Mouse (Mus musculus) liver, embryonic 14.5 days (tissue): ENCODE results near the gene Phactr4. TPM values are rescaled to one million over a fixed set of nuclear protein-coding genes. Genes with fewer than 3 reads are reported as not detected.

Source experiments
- ATAC-seq: fragments of 200-750 bp; cut with Nextera tagmentation; 2 replicates; pipeline ENCODE4 v1.8.0; 2017; ENCODE audit warnings: moderate number of reproducible peaks, mild to moderate bottlenecking, moderate library complexity; ENCODE audit not compliant: insufficient read depth
- DNase-seq, 3 experiments: peaks; one replicate each; pipeline ENCODE4 v3.0.0-alpha.2; 2012 to 2013; ENCODE audit warnings: low read depth in 3 of 3, low spot score in 3 of 3
- H3K27ac ChIP-seq: fragments of 300-500 bp; sonication (generic); 2 replicates; pipeline ENCODE4 v1.5.1; 2014; ENCODE audit warnings: moderate library complexity, mild to moderate bottlenecking, control low read depth, inconsistent platforms
- H3K27me3 ChIP-seq: fragments of 300-500 bp; sonication (generic); 2 replicates; pipeline ENCODE4 v1.6.1; 2014; ENCODE audit warnings: mild to moderate bottlenecking, low read length, moderate library complexity; ENCODE audit not compliant: control insufficient read depth, insufficient read depth
- H3K36me3 ChIP-seq: fragments of 300-500 bp; sonication (generic); replicated peaks from 2 replicates; pipeline ENCODE4 v1.6.1; 2014; ENCODE audit warnings: low read depth; ENCODE audit not compliant: control insufficient read depth, insufficient read depth
- H3K4me1 ChIP-seq, 2 experiments: fragments of 200-500 bp in 1 of 2; fragments of 300-500 bp in 1 of 2; sonication (generic) in 1 of 2; replicated peaks; 2 replicates each; pipeline ENCODE4 v1.6.1; 2012 to 2014; ENCODE audit warnings: antibody characterized with exemption in 1 of 2, inconsistent platforms in 1 of 2, low read length in 1 of 2; ENCODE audit not compliant: control insufficient read depth in 2 of 2, insufficient read depth in 2 of 2
- H3K4me2 ChIP-seq: fragments of 300-500 bp; sonication (generic); 2 replicates; pipeline ENCODE4 v1.6.1; 2014; ENCODE audit warnings: low read depth, mild to moderate bottlenecking, control low read depth, moderate library complexity
- H3K4me3 ChIP-seq, 2 experiments: fragments of 200-500 bp in 1 of 2; fragments of 300-500 bp in 1 of 2; sonication (generic) in 1 of 2; 2 replicates each; pipeline ENCODE4 v1.5.1; 2012 to 2014; ENCODE audit warnings: low read depth in 2 of 2, low read length in 2 of 2, mild to moderate bottlenecking in 2 of 2, control low read depth in 1 of 2, inconsistent platforms in 1 of 2, moderate library complexity in 1 of 2; ENCODE audit not compliant: insufficient read depth in 1 of 2
- H3K9ac ChIP-seq: fragments of 300-500 bp; sonication (generic); replicated peaks from 2 replicates; pipeline ENCODE4 v1.6.1; 2014; ENCODE audit warnings: mild to moderate bottlenecking, control low read depth, moderate library complexity
- H3K9me3 ChIP-seq: fragments of 300-500 bp; sonication (generic); 2 replicates; pipeline ENCODE4 v1.6.1; 2016; ENCODE audit warnings: low read length, mixed read lengths; ENCODE audit not compliant: control insufficient read depth
- CTCF ChIP-seq: IDR thresholded peaks from 2 replicates; pipeline ENCODE4 v1.5.1; 2016; ENCODE audit warnings: antibody characterized with exemption, low read depth, control low read depth
- EP300 ChIP-seq: IDR thresholded peaks from 2 replicates; pipeline ENCODE4 v1.6.1; 2016; ENCODE audit warnings: antibody characterized with exemption, low read depth
- WGBS: fragments of 180-500 bp; shearing (Covaris S2); extraction: QIAGEN DNeasy Blood & Tissue Kit; methylation state at CpG from one replicate; pipeline ENCODE4 v1.1.7; 2014; ENCODE audit not compliant: insufficient replicate concordance; 5-methylcytosine and 5-hydroxymethylcytosine counted together
- polyA plus RNA-seq, 2 experiments: library from polyadenylated mRNA; depleted of rRNA in 1 of 2; stranded (reverse) in 1 of 2; unstranded in 1 of 2; fragments of >200 nt; fragmentation: Nextera tagmentation in 1 of 2; extraction: Ambion mirVana in 1 of 2; gene quantifications; 2 replicates each; pipeline versions ENCODE4 v1.2.1 to v1.2.3; 2012 to 2014

The Phactr4 gene
- polyA plus RNA-seq, 2 experiments: 7.4 to 10.9 TPM

DNA sequence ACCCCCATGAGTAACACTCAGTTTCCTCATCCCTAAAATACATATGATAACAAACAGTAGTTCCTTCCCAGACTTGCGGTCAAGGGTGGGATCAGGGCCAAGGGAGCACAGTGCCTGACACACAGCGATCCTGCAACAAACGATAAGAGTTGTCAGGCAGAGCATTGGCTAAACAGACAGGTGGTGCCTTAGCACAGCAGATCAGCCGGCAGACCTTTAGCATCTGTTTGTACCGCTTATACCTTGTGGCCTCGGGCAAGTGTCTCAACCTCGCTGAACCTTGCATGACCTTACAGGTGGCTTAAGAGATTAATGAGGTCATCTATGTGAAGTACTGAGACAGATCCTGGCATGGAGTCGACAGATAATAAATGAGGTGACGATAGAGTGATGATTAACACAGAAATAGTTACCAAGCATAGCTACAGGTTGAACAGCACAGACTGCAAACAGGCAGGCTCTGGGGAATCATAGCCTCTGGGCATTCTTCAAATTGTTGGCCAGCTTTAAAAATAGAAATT, 5.8 kb upstream of the Phactr4 start:
- H3K27me3 ChIP-seq: no peaks in the 10 kb centered on the region; the same call in 1 of the 2 replicates
- H3K4me1 ChIP-seq: peaks cover 43% of the 10 kb centered on the region in 2 experiments
- peak overlapping the region; percentile 59 for H3K9ac ChIP-seq
- WGBS: 5% methylated on average over 9 of the region's 9 CpGs
- TF ChIP-seq EP300: peak; percentile 95
- TF ChIP-seq CTCF: peak; percentile 47
- peak overlapping the region; percentile 63 for H3K4me2 ChIP-seq
- peak; percentile 82 to 94 (median 83) for DNase-seq
- H3K27ac ChIP-seq: peak overlapping the region; percentile 92
- ATAC-seq: peak; percentile 99
- H3K9me3 ChIP-seq: no peaks in the 10 kb centered on the region
- peak overlapping the region in 1 of 2 experiments; percentile 1; a peak in 1 of 4 replicates for H3K4me3 ChIP-seq
- H3K36me3 ChIP-seq: no peaks in the 10 kb centered on the region

DNA sequence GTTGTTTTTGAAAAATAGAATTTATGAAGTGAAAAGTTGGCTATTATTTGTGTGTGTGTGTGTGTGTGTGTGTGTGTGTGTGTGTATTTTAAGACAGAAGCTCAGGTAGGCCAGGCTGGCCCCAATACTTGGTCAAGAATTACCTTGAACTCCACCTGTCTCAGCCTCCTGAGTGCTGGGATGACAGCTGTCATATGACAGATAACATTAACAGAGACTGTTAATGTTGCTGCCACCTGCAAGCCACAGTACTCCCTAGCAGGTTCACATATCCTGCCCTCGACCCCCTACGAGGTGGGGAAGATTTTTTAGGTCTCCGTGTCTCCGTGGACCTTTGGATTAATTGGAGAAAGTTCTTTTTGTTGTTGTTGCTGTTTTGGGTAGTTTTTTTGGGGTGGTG, 5.2 kb upstream of the Phactr4 start:
- ATAC-seq: peak; percentile 56
- H3K9ac ChIP-seq: peak overlapping the region; percentile 59
- 46% methylated on average over 4 of the region's 4 CpGs for WGBS
- no peaks in the 10 kb centered on the region; the same call in 1 of the 2 replicates for H3K27me3 ChIP-seq
- peak overlapping the region; percentile 92 for H3K27ac ChIP-seq
- no peak overlapping the region for H3K4me3 ChIP-seq
- H3K4me2 ChIP-seq: peak overlapping the region; percentile 63
- peaks cover 43 to 45% of the 10 kb centered on the region in 2 experiments for H3K4me1 ChIP-seq
- H3K36me3 ChIP-seq: no peaks in the 10 kb centered on the region
- H3K9me3 ChIP-seq: no peaks in the 10 kb centered on the region
- peak in 1 of 3 experiments; percentile 51 for DNase-seq
- TF ChIP-seq EP300 (no peak), CTCF (no peak)

DNA sequence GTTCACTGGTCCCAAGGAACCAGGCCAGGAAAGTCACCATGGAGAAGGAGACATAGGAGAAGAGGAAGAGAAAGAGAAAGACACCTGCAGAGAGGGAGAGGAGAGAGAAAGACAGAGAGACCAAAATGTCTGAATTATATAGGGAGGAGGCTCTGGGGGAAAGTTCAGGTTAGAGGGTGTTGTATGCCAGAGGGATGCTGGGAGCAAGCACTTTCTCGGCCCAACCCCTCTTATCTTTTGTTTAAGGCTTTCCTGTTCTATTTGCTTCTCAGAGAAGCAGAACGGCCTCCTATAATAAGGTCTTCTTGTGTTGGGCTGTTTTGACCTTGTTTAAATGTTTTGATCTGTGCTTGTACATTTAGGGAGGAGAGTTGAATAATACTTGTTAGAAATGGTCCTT, 3.7 kb upstream of the Phactr4 start:
- H3K4me3 ChIP-seq: no peak overlapping the region
- no peaks in the 10 kb centered on the region; the same call in 1 of the 2 replicates for H3K27me3 ChIP-seq
- H3K4me2 ChIP-seq: peak overlapping the region; percentile 26
- DNase-seq (peak in 2 of 3 experiments; percentile 45 to 58), ATAC-seq (no peak)
- no peak for TF ChIP-seq CTCF
- no peak for TF ChIP-seq EP300
- H3K4me1 ChIP-seq: peaks cover 44 to 45% of the 10 kb centered on the region in 2 experiments
- no peaks in the 10 kb centered on the region for H3K36me3 ChIP-seq
- H3K9ac ChIP-seq: peak overlapping the region; percentile 47; the same call in 1 of the 2 replicates
- H3K27ac ChIP-seq: peak overlapping the region; percentile 73
- 5% methylated on average over 2 of the region's 2 CpGs for WGBS
- no peaks in the 10 kb centered on the region for H3K9me3 ChIP-seq

DNA sequence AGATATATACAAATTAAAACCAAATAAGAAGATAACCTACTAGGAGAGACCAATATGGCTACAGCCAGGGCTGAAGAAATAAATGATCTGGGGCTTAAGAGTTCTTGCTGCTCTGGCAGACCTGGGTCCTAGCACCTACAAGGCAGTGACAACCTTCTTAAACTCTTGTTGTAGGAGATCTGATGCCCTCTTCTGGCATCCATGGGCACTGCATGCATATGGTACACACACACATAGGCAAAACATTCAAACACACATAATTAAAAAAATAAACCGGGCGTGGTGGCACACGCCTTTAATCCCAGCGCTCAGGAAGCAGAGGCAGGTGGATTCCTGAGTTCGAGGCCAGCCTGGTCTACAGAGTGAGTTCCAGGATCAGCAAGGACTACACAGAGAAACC, 2.5 kb upstream of the Phactr4 start:
- H3K27ac ChIP-seq: no peak overlapping the region
- peaks cover 43 to 46% of the 10 kb centered on the region in 2 experiments for H3K4me1 ChIP-seq

DNA sequence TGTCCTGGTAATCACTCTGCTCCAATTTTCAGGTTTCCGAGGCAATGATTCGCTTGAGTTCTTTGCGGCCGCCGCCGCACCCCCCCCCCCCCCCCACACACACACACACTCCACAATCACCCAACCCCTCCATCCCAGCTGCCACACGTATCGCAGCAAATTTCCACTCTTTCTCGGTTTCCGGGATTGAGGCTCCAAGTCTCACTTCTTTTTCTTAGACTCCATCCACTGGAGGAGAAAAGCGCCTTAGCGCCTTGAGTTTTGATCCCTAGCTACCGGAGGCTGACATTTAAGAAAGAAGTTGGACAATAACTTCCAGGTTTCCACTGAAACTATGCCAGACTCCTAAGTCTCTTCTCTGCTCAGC, 750 bp downstream of the Phactr4 start:
- Histone ChIP-seq H3K4me3 (peak overlapping the region; percentile 79), H3K27me3 (no peaks in the 10 kb centered on the region), H3K27ac (peak overlapping the region; percentile 71), H3K4me2 (peak overlapping the region; percentile 88), H3K4me1 (peaks cover 22 to 25% of the 10 kb centered on the region in 2 experiments), H3K36me3 (no peaks in the 10 kb centered on the region), H3K9ac (peak overlapping the region; percentile 89), H3K9me3 (no peaks in the 10 kb centered on the region)
- under 1% methylated on average over 13 of the region's 13 CpGs for WGBS
- no peak for TF ChIP-seq EP300
- TF ChIP-seq CTCF: no peak
- DNase-seq: no peak
- peak; percentile 12; the same call in 1 of the 2 replicates for ATAC-seq

More for the DNA sequence above, 2.5 kb upstream of the Phactr4 start:
- no peak overlapping the region for H3K4me3 ChIP-seq
- no peak for DNase-seq
- no peak overlapping the region for H3K9ac ChIP-seq
- TF ChIP-seq CTCF (peak; percentile 50), EP300 (no peak)
- no peaks in the 10 kb centered on the region for H3K36me3 ChIP-seq
- WGBS: 86% methylated on average over 5 of the region's 5 CpGs
- H3K27me3 ChIP-seq: no peaks in the 10 kb centered on the region
- H3K9me3 ChIP-seq: no peaks in the 10 kb centered on the region
- ATAC-seq: no peak
- H3K4me2 ChIP-seq: no peak overlapping the region
